ENCODE assay signal across 13 mouse cellular contexts in the genomic region with DNA sequence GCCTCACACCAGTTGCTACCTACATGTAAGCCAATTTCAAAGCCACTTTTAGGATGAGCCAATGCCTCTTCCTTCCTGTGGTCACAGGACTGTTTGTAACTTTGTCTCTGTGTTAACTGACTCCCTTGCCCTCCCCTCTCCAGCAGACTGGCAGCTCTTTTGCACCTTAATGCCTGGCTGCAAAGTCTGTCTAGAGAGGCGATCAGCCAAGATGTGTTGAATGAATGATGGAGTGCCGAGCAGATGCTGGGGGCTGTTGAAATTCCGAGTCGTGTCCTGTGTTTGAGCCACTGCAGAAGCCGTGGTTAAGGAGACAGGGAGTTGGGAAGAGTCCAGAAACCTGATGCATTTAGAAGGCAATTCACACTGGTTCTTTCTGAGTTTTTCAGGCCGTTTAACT.
DNase-seq lines count a peak whose midpoint lies in the region; ATAC-seq lines count a peak whose summit lies in the region.
"Had no signal": no experiment of that assay in that cellular context is flagged by ENCODE, and none has a peak within 500 bp of the region (broad histone marks: within the 10 kb centered on the region; RNA-seq: fewer than 3 reads in every experiment).

No protein-coding gene starts in this region.

- ATAC-seq in intestine, embryonic 14.5 days (replicated peaks; ENCODE audit: low FRiP score, low TSS enrichment, low read depth) = no peak
- ATAC-seq in intestine, embryonic 15.5 days = no peak
- ATAC-seq in lung, embryonic 15.5 days (ENCODE audit: borderline replicate concordance, extremely low read depth, low FRiP score, low TSS enrichment) = peak; percentile 77; the same call in 1 of the 2 replicates

- H3K27ac ChIP-seq in intestine, embryonic 14.5 days (ENCODE audit: low read depth) = no peak overlapping the region
- no peak overlapping the region for H3K27ac ChIP-seq in intestine, embryonic 15.5 days
- no peak overlapping the region for H3K27ac ChIP-seq in lung, embryonic 15.5 days
- H3K27ac ChIP-seq: liver, embryonic 15.5 days; neural tube, embryonic 12.5 days; stomach, embryonic 15.5 days had no signal

- H3K4me3 ChIP-seq in intestine, embryonic 14.5 days (ENCODE audit: low read depth, low read length) = no peak overlapping the region
- H3K4me3 ChIP-seq in intestine, embryonic 15.5 days (replicated peaks) = no peak overlapping the region
- H3K4me3 ChIP-seq in lung, embryonic 15.5 days = no peak overlapping the region
- H3K4me3 ChIP-seq: liver, embryonic 15.5 days; neural tube, embryonic 12.5 days; stomach, embryonic 15.5 days had no signal

- 26% methylated on average over 6 of the region's 6 CpGs for WGBS in intestine, embryonic 14.5 days
- 33% methylated on average over 6 of the region's 6 CpGs for WGBS in intestine, embryonic 15.5 days
- 27% methylated on average over 6 of the region's 6 CpGs for WGBS in lung, embryonic 15.5 days

- no peak overlapping the region for H3K9ac ChIP-seq in intestine, embryonic 14.5 days (ENCODE audit: low read length)
- H3K9ac ChIP-seq in intestine, embryonic 15.5 days = no peak overlapping the region
- H3K9ac ChIP-seq in lung, embryonic 15.5 days = no peak overlapping the region
- H3K9ac ChIP-seq: liver, embryonic 15.5 days; neural tube, embryonic 12.5 days; stomach, embryonic 15.5 days had no signal

- H3K36me3 ChIP-seq in intestine, embryonic 14.5 days (ENCODE audit: control insufficient read depth, insufficient read depth, low read length) = no peaks in the 10 kb centered on the region
- no peaks in the 10 kb centered on the region for H3K36me3 ChIP-seq in intestine, embryonic 15.5 days
- H3K36me3 ChIP-seq in lung, embryonic 15.5 days = no peaks in the 10 kb centered on the region
- H3K36me3 ChIP-seq: liver, embryonic 15.5 days; neural tube, embryonic 12.5 days; stomach, embryonic 15.5 days had no signal

- DNase-seq in cerebellum, postnatal 10 days = peak; percentile 16 to 18
- DNase-seq in cerebellum, postnatal 14 days = no peak
- DNase-seq in intestine, embryonic 14.5 days (ENCODE audit: low spot score) = peak; percentile 56
- peak; percentile 9 for DNase-seq in R1 (ENCODE audit: low read depth, low spot score)
- DNase-seq in adrenal gland, postnatal 14 days = no peak
- no peak for DNase-seq in cerebellum, postnatal 36 days
- DNase-seq: cerebellum, adult 8-10 months; layer of hippocampus, postnatal 36 days had no signal

- no peak overlapping the region for H3K4me2 ChIP-seq in intestine, embryonic 14.5 days (ENCODE audit: low read length)
- H3K4me2 ChIP-seq in intestine, embryonic 15.5 days (replicated peaks) = no peak overlapping the region
- no peak overlapping the region for H3K4me2 ChIP-seq in lung, embryonic 15.5 days
- H3K4me2 ChIP-seq: liver, embryonic 15.5 days; neural tube, embryonic 12.5 days; stomach, embryonic 15.5 days had no signal

- H3K4me1 ChIP-seq in intestine, embryonic 14.5 days (replicated peaks; ENCODE audit: control insufficient read depth, insufficient read depth, low read length) = peaks cover 6% of the 10 kb centered on the region; the same call in 1 of the 2 replicates
- peaks cover 4% of the 10 kb centered on the region for H3K4me1 ChIP-seq in intestine, embryonic 15.5 days (replicated peaks)
- H3K4me1 ChIP-seq in lung, embryonic 15.5 days = peaks cover 12% of the 10 kb centered on the region; the same call in 1 of the 2 replicates
- H3K4me1 ChIP-seq: liver, embryonic 15.5 days; neural tube, embryonic 12.5 days; stomach, embryonic 15.5 days had no signal

- H3K9me3 ChIP-seq in intestine, embryonic 14.5 days (ENCODE audit: control insufficient read depth, low read length) = no peaks in the 10 kb centered on the region
- H3K9me3 ChIP-seq in intestine, embryonic 15.5 days = no peaks in the 10 kb centered on the region
- no peaks in the 10 kb centered on the region for H3K9me3 ChIP-seq in lung, embryonic 15.5 days
- H3K9me3 ChIP-seq: liver, embryonic 15.5 days; neural tube, embryonic 12.5 days; stomach, embryonic 15.5 days had no signal

- no peaks in the 10 kb centered on the region for H3K27me3 ChIP-seq in intestine, embryonic 14.5 days (replicated peaks; ENCODE audit: control insufficient read depth, insufficient read depth, low read length)
- H3K27me3 ChIP-seq in intestine, embryonic 15.5 days (replicated peaks) = no peaks in the 10 kb centered on the region
- H3K27me3 ChIP-seq in lung, embryonic 15.5 days = no peaks in the 10 kb centered on the region
- H3K27me3 ChIP-seq: liver, embryonic 15.5 days; neural tube, embryonic 12.5 days; stomach, embryonic 15.5 days had no signal

Comparison
In these comparisons a context has a peak if more than half of its experiments do, and no peak if none do; other contexts are left out.
1. DNase-seq: peak in cerebellum, postnatal 10 days (2 of 2), intestine, embryonic 14.5 days (single experiment) and R1 (single experiment); none in cerebellum, postnatal 14 days (0 of 2), adrenal gland, postnatal 14 days (single experiment) and cerebellum, postnatal 36 days (0 of 2).